Mouse (Mus musculus) ovary, adult 18-20 months (tissue): Measurements from ENCODE around the gene Slc22a14.

Source experiments
- DNase-seq: peaks from one replicate; pipeline ENCODE4 v3.0.0; 2022; ENCODE audit warnings: low spot score, mixed read lengths

Slc22a14 gene

DNA sequence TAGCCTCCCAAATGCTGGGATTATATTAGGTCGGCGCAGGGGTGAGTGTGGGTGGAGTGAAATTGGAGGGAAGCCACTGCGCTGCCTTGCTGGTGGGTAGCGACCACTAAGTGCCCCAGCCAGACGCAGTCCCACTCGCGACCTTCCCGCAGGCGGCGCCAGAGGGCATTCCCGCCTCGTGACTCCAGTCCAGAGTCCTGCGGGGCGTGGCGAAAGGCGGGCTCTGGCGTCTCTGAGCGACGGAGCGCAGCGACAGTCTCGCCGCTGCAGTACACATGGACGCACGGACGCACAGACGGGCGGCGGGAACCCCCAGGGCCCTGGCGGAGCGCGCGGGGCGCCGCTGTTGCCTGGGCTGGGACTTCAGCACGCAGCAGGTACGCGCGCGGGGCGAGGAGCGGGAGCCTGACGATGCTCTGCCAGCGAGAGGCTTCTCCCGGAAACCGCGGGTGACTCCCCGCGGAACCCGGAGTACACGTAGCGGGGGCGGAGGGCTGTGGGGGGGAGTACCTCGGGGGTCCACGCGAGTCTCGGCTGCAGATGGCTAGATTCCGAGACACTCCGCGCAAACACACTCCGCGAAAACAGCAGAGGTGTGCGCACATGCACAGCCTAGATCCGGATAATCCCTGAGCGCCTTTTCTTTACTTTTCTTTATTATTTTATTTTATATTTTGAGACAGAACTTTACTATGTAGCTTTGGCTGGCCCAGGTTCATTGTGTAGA, 7.9 kb downstream of the Slc22a14 start, which contains the start of gene Xylb:
Gene Xylb (plus strand): TSS at position 51 of the 727 bp plus-strand sequence.
- DNase-seq, result peak; percentile 80

- DNase-seq, result no peak
Measured at GRCm38 (mm10) chr9:119355943-119356342, 9.4 kb downstream of the Slc22a14 start.

- no peak for DNase-seq
Measured at GRCm38 (mm10) chr9:119353926-119354325, 11.4 kb downstream of the Slc22a14 start.

- peak; percentile 39 for DNase-seq
Measured at GRCm38 (mm10) chr9:119352060-119352459, 13.3 kb downstream of the Slc22a14 start.

DNA sequence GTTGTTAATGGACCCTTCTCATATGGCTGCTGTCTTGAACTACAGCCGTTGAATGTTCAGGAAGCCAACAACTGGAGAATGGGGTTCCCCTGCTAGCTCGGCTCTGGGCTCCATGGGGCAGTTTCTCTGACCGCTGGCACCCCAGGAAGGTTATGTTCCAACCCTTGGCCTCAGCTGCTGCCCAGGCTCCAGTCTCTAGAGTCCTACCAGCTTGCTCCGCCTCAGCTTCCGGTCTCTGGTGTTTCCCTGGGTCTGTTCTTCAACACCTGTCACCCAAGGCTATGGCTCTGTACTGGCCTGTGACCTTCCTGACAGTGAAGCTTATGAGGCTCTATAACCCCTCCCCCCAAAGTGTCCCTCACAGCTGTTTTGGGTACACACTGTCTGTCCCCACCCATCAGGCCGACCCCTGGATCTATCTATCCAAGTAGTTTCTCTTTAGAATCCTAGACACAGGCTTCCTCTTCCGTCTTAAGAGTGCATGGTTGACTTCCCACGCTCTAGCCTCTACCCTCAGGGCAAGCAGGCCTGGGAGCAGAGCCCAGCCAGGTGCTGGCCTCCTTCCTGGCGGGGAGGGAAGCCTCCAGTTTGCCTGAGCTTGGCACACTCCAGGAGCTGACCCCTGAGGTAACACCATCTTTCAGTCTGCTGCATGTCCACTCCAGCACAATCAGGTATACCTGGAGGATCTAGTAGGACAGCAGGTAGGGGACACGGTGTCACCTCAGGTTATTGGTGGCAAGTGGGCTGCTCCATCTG, 14.2 kb downstream of the Slc22a14 start:
- DNase-seq, result no peak

DNA sequence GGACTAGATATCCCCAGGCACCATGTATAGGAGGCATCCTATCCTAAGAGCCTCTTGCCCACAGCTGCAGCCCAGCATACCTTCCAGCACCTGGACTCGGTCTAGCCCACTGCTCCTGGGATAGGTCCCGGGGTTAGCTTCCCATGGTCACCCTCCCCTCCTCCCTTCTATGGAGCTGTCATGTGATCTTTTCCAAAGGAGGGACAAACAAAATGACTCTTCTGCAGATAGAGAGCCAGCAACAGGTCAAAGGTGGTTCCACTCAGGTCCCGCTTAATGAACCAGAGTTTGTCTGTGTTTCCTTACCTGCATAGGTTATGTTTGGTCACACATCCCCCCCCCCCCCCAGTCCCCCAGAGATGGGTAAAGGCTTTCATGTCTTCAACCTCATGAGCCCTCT, 14.8 kb downstream of the Slc22a14 start:
- DNase-seq, result no peak

- no peak for DNase-seq
Measured at GRCm38 (mm10) chr9:119346376-119346775, 19.0 kb downstream of the Slc22a14 start.

- no peak for DNase-seq
Measured at GRCm38 (mm10) chr9:119342728-119343127, 22.6 kb downstream of the Slc22a14 start.

DNA sequence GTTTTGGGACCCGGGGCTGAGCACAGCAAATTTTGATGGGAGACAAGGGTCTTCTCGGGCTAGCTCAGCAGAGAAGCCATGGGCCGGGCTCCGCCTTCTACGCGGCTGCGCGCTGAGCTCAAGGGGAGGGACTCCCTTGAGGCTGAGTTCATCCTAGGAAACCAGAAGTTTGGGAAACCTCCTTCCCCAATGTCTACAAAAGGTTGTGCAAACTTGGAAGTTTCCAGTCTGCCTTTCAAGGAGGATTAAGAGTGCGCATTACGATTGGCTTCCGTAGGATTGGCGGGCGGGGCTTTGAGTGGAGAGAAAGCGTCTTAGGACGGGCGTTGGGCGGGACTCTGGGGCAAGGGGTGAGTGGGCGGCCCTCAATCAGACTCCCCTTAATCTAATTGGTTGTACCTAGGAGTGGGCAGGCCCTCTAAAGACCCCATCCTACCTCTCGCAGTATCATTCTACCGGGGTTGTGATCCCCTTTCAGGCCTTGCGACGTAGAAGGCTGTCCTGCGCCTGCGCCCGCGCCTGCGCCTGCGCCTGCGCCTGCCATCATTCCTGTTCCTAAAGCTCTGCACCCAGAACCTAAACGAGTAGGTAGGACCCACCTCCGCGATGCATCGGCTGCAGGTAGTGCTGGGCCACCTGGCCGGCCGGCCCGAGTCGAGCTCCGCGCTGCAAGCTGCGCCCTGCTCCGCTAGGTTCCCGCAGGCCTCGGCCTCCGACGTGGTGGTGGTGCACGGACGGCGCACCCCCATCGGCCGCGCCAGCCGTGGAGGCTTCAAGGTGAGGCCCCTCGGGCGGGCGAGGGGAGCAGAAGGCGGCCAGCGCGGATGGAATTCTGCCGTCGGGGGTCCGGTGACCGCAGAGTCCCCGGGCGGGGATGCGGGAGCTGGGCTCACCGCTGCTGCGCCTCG, 24.2 kb downstream of the Slc22a14 start, which contains the start of gene Myd88:
Gene Myd88 (minus strand): TSS at position 503 of the 908 bp plus-strand sequence.
- peak; percentile 97 for DNase-seq

DNA sequence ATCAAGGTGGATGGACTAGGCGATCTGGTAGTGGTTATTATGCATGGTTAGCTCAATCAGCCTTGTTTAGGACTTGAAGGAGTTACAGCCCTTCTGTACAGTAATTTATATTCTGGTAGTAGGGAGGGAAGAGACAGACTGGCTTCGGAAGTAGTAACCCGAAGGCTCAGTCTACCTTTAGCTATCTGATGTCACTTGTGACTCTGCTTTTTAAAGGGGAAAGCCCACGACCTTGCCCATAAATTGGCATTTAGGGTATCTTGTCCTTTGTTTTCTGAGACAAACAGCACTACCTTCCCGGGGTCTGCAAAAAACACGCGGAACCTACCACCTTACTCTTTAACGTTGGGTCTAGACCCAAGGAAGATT, 25.2 kb downstream of the Slc22a14 start:
- no peak for DNase-seq

DNA sequence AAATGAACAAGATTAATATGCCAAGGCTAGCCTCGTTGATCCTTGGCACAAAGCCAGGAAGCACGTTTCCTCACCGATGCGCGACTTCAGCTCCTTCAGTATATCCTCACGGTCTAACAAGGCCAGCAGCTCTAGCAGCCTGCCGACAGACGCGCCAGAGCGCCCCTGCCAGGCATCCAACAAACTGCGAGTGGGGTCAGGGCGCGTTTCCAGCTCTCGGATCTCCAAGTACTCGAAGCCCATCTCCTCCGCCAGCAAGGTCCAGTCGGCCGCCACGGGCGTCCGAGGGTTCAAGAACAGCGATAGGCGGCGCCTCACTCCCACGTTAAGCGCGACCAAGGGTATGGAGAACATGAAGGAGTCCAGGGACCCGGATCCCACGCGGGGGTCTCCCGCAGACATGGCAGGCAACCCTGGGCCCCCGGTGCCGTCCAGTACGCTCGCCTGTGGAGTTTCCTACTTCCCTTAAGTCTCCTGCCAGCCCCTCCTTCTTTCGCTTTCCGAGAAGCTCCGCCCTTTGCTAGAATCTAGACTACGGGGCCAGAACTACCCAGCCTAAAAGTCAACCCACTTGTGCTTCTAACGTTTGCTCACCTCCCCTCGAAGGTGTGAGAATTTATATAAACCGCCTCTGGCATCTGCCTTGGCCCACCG, 25.7 kb downstream of the Slc22a14 start, which contains the start of gene Acaa1a:
Gene Acaa1a (plus strand): TSS at position 119 of the 654 bp plus-strand sequence.
- peak; percentile 61 for DNase-seq

GRCm38 (mm10) chr9:119339106-119339505, 26.2 kb downstream of the Slc22a14 start:
- DNase-seq, result no peak

- DNase-seq, result no peak
Measured at GRCm38 (mm10) chr9:119338350-119338749, 27.0 kb downstream of the Slc22a14 start.

DNA sequence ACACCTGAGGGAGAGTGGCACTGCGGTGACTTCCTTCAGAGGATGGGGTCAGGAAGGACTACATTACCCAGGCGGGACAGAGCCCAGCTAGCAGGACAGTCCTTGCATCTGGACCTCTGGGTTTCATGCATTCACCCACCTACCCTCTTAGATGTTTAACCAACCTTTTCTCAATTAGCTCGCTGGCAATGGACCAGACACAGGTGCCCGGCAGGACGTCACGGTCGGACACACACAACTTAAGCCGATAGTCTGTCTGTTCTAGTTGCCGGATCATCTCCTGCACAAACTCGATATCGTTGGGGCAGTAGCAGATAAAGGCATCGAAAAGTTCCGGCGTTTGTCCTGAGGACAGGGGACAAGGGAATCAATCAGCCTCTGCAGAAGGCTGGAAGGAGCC, 27.5 kb downstream of the Slc22a14 start:
- no peak for DNase-seq

DNA sequence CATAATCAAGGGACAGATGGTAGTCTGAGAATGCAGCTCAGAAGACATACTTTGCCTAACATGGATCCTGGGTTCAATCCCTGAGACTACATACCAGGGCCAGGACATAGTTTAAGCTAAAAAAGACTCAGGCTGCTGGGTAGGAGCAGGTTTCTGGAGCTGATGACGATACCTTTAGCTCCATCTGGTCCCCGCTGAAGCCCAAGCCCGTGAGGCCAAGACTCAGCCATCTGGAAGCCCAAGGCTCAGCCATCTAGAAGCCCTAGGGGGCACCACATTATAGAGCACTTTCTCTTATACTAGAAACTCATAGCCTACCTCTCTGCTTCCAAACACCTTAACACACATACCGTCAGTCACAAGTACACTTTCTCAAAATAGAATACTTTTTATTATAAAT, 29.8 kb downstream of the Slc22a14 start:
- no peak for DNase-seq

GRCm38 (mm10) chr9:119334834-119335233, 30.5 kb downstream of the Slc22a14 start:
- no peak for DNase-seq

DNA sequence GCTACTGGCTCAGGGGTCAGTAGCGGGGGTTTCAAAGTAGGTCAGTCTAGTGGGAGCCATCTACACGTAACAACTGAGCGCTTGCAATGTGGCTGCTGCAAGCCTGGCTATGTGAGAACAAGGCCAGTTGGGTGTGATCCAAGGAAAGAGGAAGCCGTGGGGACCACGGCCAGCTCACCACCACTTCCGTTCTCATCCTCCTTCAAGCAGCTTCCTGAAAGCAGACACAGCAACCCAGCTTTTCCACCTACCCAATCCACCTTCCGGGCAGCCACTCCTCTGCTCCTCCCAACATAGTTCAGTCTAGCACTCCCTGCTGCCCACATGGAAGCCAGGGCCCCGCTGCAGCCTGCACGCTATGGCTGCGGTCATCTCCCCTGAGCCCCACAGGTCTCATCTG, 31.0 kb downstream of the Slc22a14 start:
- DNase-seq, result no peak

DNA sequence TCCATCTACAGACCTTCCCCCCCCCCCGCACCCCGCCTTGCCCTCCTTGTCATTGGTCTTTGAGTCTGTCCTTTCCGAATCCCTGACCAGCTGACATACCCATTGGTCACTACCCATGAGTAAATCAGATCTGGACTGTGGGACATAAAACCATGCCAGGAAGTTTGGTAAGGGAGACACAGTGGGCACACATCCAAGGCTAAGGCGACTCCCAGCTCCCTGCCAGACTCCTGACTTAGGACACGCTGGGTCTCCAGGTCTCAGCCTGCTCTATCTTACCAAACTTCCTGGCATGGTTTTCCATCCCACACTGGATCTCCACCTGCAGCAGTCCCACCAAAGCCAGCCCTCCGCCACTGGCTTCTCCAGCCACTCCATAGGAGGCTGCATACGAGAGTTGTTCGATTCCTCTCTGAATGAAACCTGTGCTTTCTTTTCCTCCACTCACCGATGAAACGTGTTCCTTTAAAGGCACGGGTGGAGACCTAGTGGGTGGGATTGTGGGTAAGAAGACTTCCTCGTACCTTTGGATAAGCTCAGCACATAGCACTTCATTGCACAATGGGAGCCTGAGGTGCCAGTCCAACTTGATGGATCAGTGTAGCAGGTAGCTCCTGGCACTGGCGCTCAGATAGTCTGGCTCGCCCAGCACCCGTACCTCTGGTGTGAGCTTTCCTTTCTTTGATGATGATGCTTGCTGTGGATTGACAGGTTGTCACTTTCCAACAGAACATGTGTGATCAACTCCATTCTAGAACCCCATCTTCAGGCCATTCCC, 35.0 kb downstream of the Slc22a14 start:
- DNase-seq, result no peak

- no peak for DNase-seq
Measured at GRCm38 (mm10) chr9:119328488-119328887, 36.9 kb downstream of the Slc22a14 start.

DNA sequence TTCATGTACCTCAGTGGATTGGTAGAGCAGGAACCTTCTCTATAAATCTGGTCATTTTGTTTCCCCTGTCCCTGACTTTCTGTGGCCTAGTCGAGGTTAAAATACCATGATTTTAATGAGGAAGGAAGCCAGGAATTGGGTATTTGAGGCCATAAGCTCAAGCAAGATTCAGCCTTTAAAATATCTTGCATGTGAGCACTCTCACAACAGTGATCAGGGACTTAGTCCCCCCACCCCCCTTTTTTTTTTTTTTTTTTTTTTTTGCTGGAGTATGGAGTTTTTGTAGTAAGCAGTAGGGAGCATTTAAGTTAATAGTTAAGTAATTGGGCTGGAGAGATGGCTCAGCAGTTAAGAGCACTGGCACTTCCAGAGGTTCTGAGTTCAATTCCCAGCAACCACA, 41.2 kb downstream of the Slc22a14 start:
- DNase-seq, result no peak

DNA sequence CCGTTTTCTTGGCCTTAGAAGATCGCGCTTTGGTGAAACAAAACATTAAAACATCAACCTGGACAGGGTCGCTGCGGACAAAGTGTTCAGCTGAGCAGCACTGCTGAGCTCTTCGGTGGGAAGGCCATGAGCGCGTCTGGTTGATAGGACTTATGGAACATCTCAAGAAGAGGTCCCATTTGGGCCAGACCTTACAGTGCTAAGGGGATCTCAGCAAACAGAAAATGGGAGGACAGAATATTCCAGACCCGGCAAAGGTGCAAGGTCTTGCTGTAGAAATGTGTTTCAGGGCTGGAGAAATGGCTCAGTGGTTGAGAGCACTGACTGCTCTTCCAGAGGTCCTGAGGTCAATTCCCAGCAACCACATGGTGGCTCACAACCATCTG, 42.1 kb downstream of the Slc22a14 start:
- DNase-seq, result no peak
